Mouse (Mus musculus): ENCODE measurements around the gene Mien1. TPM values are rescaled to one million over a fixed set of nuclear protein-coding genes. Genes with fewer than 3 reads are reported as not detected.

Mien1 gene
- polyA plus RNA-seq, 1 experiment from 2014 or later: 78.0 TPM

- WGBS: 77% methylated on average over 11 of the region's 11 CpGs
- H3K27me3 ChIP-seq: no peaks in the 10 kb centered on the region
- ATAC-seq (ENCODE audit: borderline replicate concordance, extremely low read depth, low FRiP score, low TSS enrichment): no peak
Observed at GRCm38 (mm10) chr11:98474967-98475366, 36.2 kb upstream of the Mien1 start.

GRCm38 (mm10) chr11:98473916-98474479, 35.2 kb upstream of the Mien1 start:
- Histone ChIP-seq H3K4me2 (no peak overlapping the region), H3K36me3 (no peaks in the 10 kb centered on the region), H3K4me3 (no peak overlapping the region), H3K4me1 (no peaks in the 10 kb centered on the region), H3K27ac (no peak overlapping the region), H3K27me3 (no peaks in the 10 kb centered on the region), H3K9me3 (no peaks in the 10 kb centered on the region), H3K9ac (no peak overlapping the region)
- no peak for ATAC-seq (ENCODE audit: borderline replicate concordance, extremely low read depth, low FRiP score, low TSS enrichment)
- 36% methylated on average over 8 of the region's 8 CpGs for WGBS

More at GRCm38 (mm10) chr11:98474967-98475366, 36.2 kb upstream of the Mien1 start:
- Histone ChIP-seq H3K4me3 (no peak overlapping the region), H3K4me2 (no peak overlapping the region), H3K9me3 (no peaks in the 10 kb centered on the region), H3K36me3 (no peaks in the 10 kb centered on the region), H3K4me1 (no peaks in the 10 kb centered on the region), H3K27ac (no peak overlapping the region), H3K9ac (no peak overlapping the region)

- Histone ChIP-seq H3K4me3 (no peak overlapping the region), H3K4me2 (no peak overlapping the region), H3K9ac (no peak overlapping the region), H3K4me1 (no peaks in the 10 kb centered on the region), H3K9me3 (no peaks in the 10 kb centered on the region), H3K27me3 (no peaks in the 10 kb centered on the region), H3K27ac (no peak overlapping the region), H3K36me3 (no peaks in the 10 kb centered on the region)
- no peak for ATAC-seq (ENCODE audit: borderline replicate concordance, extremely low read depth, low FRiP score, low TSS enrichment)
- 56% methylated on average over 4 of the region's 4 CpGs for WGBS
Observed at GRCm38 (mm10) chr11:98472696-98473095, 33.9 kb upstream of the Mien1 start.

- Histone ChIP-seq H3K9ac (no peak overlapping the region), H3K27me3 (no peaks in the 10 kb centered on the region), H3K27ac (no peak overlapping the region), H3K36me3 (no peaks in the 10 kb centered on the region), H3K9me3 (no peaks in the 10 kb centered on the region), H3K4me2 (no peak overlapping the region), H3K4me3 (no peak overlapping the region), H3K4me1 (no peaks in the 10 kb centered on the region)
- ATAC-seq (ENCODE audit: borderline replicate concordance, extremely low read depth, low FRiP score, low TSS enrichment): no peak
- 56% methylated on average over 6 of the region's 6 CpGs for WGBS
Observed at GRCm38 (mm10) chr11:98470795-98471194, 32.0 kb upstream of the Mien1 start.

GRCm38 (mm10) chr11:98469761-98470714, 31.2 kb upstream of the Mien1 start:
- Histone ChIP-seq H3K4me2 (no peak overlapping the region), H3K9me3 (no peaks in the 10 kb centered on the region), H3K27ac (no peak overlapping the region), H3K4me3 (no peak overlapping the region), H3K36me3 (no peaks in the 10 kb centered on the region), H3K27me3 (no peaks in the 10 kb centered on the region), H3K9ac (no peak overlapping the region), H3K4me1 (no peaks in the 10 kb centered on the region)
- ATAC-seq (ENCODE audit: borderline replicate concordance, extremely low read depth, low FRiP score, low TSS enrichment): no peak
- WGBS: 53% methylated on average over 22 of the region's 22 CpGs

GRCm38 (mm10) chr11:98464516-98464915, 25.7 kb upstream of the Mien1 start:
- WGBS: 70% methylated on average over 6 of the region's 6 CpGs
- H3K36me3 ChIP-seq: no peaks in the 10 kb centered on the region

GRCm38 (mm10) chr11:98463911-98464310, 25.1 kb upstream of the Mien1 start:
- Histone ChIP-seq H3K27me3 (peaks cover 20% of the 10 kb centered on the region), H3K9me3 (no peaks in the 10 kb centered on the region), H3K4me3 (no peak overlapping the region), H3K36me3 (no peaks in the 10 kb centered on the region), H3K4me2 (no peak overlapping the region), H3K4me1 (no peaks in the 10 kb centered on the region), H3K9ac (no peak overlapping the region), H3K27ac (no peak overlapping the region)
- 73% methylated on average over 9 of the region's 9 CpGs for WGBS
- no peak for ATAC-seq (ENCODE audit: borderline replicate concordance, extremely low read depth, low FRiP score, low TSS enrichment)

More at GRCm38 (mm10) chr11:98464516-98464915, 25.7 kb upstream of the Mien1 start:
- Histone ChIP-seq H3K27me3 (peaks cover 14% of the 10 kb centered on the region), H3K4me3 (no peak overlapping the region), H3K9me3 (no peaks in the 10 kb centered on the region), H3K4me1 (no peaks in the 10 kb centered on the region), H3K4me2 (no peak overlapping the region), H3K9ac (no peak overlapping the region), H3K27ac (no peak overlapping the region)
- no peak for ATAC-seq (ENCODE audit: borderline replicate concordance, extremely low read depth, low FRiP score, low TSS enrichment)

- Histone ChIP-seq H3K36me3 (no peaks in the 10 kb centered on the region), H3K27me3 (peaks cover 35% of the 10 kb centered on the region)
Observed at GRCm38 (mm10) chr11:98462255-98462654, 23.5 kb upstream of the Mien1 start.

GRCm38 (mm10) chr11:98461109-98461720, 22.4 kb upstream of the Mien1 start:
- Histone ChIP-seq H3K27ac (no peak overlapping the region), H3K9me3 (no peaks in the 10 kb centered on the region), H3K36me3 (no peaks in the 10 kb centered on the region), H3K4me3 (no peak overlapping the region), H3K27me3 (peaks cover 44% of the 10 kb centered on the region), H3K9ac (no peak overlapping the region), H3K4me2 (no peak overlapping the region), H3K4me1 (peaks cover 11% of the 10 kb centered on the region)
- 50% methylated on average over 6 of the region's 6 CpGs for WGBS
- no peak for ATAC-seq (ENCODE audit: borderline replicate concordance, extremely low read depth, low FRiP score, low TSS enrichment)

More at GRCm38 (mm10) chr11:98462255-98462654, 23.5 kb upstream of the Mien1 start:
- no peak overlapping the region for H3K27ac ChIP-seq
- no peak overlapping the region for H3K9ac ChIP-seq
- no peak for ATAC-seq (ENCODE audit: borderline replicate concordance, extremely low read depth, low FRiP score, low TSS enrichment)
- H3K4me3 ChIP-seq: no peak overlapping the region
- 86% methylated on average over 6 of the region's 6 CpGs for WGBS
- no peak overlapping the region for H3K4me2 ChIP-seq
- peaks cover 7% of the 10 kb centered on the region for H3K4me1 ChIP-seq
- H3K9me3 ChIP-seq: no peaks in the 10 kb centered on the region

GRCm38 (mm10) chr11:98459860-98460259, 21.1 kb upstream of the Mien1 start:
- H3K36me3 ChIP-seq: peaks cover under 1% of the 10 kb centered on the region
- H3K4me1 ChIP-seq: peaks cover 11% of the 10 kb centered on the region
- no peaks in the 10 kb centered on the region for H3K9me3 ChIP-seq
- no peak overlapping the region for H3K27ac ChIP-seq
- H3K4me3 ChIP-seq: no peak overlapping the region
- H3K9ac ChIP-seq: no peak overlapping the region
- H3K4me2 ChIP-seq: no peak overlapping the region
- peaks cover 49% of the 10 kb centered on the region for H3K27me3 ChIP-seq
- 81% methylated on average over 9 of the region's 9 CpGs for WGBS
- no peak for ATAC-seq (ENCODE audit: borderline replicate concordance, extremely low read depth, low FRiP score, low TSS enrichment)

GRCm38 (mm10) chr11:98459071-98459741, 20.4 kb upstream of the Mien1 start:
- Histone ChIP-seq H3K4me3 (no peak overlapping the region), H3K4me2 (no peak overlapping the region; the same call in 1 of the 2 replicates), H3K27ac (no peak overlapping the region), H3K9ac (no peak overlapping the region), H3K36me3 (peaks cover 7% of the 10 kb centered on the region), H3K27me3 (peaks cover 49% of the 10 kb centered on the region), H3K9me3 (no peaks in the 10 kb centered on the region), H3K4me1 (peaks cover 11% of the 10 kb centered on the region)
- 12% methylated on average over 11 of the region's 11 CpGs for WGBS
- ATAC-seq (ENCODE audit: borderline replicate concordance, extremely low read depth, low FRiP score, low TSS enrichment): no peak
